Mouse (Mus musculus) ES-E14 (cell line): ENCODE data around the gene Sag.

Experiments used
- CHD2 ChIP-seq: IDR thresholded peaks from 2 replicates; pipeline ENCODE4 v1.6.1; 2014; ENCODE audit warnings: mild to moderate bottlenecking, low read depth, low read length, inconsistent platforms
- HCFC1 ChIP-seq: IDR thresholded peaks from 2 replicates; pipeline ENCODE4 v1.6.1; 2012; ENCODE audit warnings: low read length, inconsistent platforms, borderline replicate concordance; ENCODE audit not compliant: insufficient read depth
- MAFK ChIP-seq: IDR thresholded peaks from 2 replicates; pipeline ENCODE4 v1.6.1; 2014; ENCODE audit warnings: mild to moderate bottlenecking, low read depth, low read length, inconsistent platforms; ENCODE audit not compliant: insufficient read depth
- ZC3H11A ChIP-seq: IDR thresholded peaks from 2 replicates; pipeline ENCODE4 v1.6.1; 2012; ENCODE audit warnings: low read depth, mild to moderate bottlenecking, inconsistent platforms, low read length, borderline replicate concordance
- ZNF384 ChIP-seq: IDR thresholded peaks from 2 replicates; pipeline ENCODE4 v1.6.1; 2012; ENCODE audit warnings: low read depth, low read length, inconsistent platforms

- TF ChIP-seq ZC3H11A: no peak
- no peak for TF ChIP-seq CHD2
- no peak for TF ChIP-seq HCFC1
- TF ChIP-seq MAFK: no peak
- TF ChIP-seq ZNF384: no peak
Observed at GRCm38 (mm10) chr1:87846801-87847474, 43.5 kb downstream of the Sag start.
